Mouse (Mus musculus) adipocyte (in vitro differentiated cells): Measurements from ENCODE around the gene Gpatch4.

Experiments
- DNase-seq: peaks from one replicate; pipeline ENCODE4 v3.0.0-alpha.2; 2016; ENCODE audit warnings: low spot score

Gene Gpatch4

GRCm38 (mm10) chr3:88030608-88031395 is 12.1 kb upstream of the Gpatch4 start:
- DNase-seq = peak; percentile 45

DNA sequence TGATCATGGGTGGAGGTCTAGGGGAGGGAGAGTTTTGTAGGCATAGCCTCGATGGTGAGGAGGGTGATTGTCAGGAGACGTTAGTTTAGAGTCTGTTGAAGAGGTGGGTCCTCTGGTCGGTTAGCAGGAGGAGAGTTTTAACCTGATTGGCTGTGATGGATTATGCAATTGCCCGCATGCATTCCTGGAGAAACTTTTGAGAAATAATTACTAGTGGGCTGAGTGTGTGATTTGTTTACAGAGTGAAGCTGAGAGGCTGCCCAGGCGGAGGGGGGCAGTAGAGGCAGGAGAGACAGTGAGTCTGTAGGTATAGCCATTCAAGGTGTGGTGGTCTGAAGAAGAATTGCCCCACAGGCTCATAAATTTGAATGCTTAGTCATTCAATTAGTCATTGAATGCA is 9.4 kb upstream of the Gpatch4 start:
- DNase-seq = no peak

DNA sequence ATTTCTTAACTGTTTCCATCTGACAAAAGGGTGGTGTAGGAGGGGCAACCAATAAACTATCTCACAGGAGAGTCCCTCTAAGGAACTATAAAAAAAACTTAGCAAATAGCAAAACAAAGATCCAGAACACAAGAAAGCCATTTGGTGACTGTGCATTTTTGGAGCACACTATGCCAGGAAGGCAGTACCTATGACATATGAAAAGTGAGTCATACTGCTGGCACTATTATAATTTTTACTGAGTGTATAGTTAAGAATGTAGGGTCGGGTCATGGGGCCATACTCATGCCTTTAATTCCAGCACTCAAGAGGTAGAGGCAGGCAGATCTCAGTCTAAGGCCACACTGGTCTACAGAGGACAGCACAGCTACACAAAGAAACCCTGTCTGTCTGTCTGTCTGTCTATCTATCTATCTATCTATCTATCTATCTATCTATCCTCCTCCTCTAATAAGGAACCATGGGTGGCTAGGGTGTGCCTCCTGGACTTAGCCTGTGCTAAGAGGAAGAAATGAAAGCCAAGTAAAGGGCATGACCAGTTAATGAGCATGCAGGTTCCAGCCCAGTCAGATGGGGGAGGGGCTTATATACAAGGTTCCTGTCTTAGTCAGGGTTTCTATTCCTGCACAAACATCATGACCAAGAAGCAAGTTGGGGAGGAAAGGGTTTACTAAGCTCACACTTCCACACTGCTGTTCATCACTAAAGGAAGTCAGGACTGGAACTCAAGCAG is 7.2 kb upstream of the Gpatch4 start:
- DNase-seq = no peak

DNA sequence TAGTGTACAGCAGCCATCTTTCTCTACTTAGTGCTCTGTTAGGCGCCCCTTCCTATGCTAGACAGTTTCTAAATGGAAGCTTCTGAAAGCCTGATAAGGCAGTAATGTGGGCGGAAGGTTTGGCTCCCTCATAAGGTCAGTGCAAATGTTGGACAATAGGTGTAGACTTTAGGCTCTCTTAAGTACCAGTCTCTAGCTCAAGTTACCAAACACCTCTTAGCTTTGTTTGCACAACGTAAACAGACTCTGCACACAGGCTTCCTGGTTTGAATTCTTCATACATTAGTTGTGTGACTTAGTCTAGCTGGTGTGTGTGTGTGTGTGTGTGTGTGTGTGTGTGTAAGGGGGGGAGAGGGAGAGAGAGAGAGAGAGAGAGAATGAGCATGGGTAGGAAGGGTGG is 6.6 kb downstream of the Gpatch4 start:
- no peak for DNase-seq

- no peak for DNase-seq
Measured at GRCm38 (mm10) chr3:88057030-88057429, 14.1 kb downstream of the Gpatch4 start.

DNA sequence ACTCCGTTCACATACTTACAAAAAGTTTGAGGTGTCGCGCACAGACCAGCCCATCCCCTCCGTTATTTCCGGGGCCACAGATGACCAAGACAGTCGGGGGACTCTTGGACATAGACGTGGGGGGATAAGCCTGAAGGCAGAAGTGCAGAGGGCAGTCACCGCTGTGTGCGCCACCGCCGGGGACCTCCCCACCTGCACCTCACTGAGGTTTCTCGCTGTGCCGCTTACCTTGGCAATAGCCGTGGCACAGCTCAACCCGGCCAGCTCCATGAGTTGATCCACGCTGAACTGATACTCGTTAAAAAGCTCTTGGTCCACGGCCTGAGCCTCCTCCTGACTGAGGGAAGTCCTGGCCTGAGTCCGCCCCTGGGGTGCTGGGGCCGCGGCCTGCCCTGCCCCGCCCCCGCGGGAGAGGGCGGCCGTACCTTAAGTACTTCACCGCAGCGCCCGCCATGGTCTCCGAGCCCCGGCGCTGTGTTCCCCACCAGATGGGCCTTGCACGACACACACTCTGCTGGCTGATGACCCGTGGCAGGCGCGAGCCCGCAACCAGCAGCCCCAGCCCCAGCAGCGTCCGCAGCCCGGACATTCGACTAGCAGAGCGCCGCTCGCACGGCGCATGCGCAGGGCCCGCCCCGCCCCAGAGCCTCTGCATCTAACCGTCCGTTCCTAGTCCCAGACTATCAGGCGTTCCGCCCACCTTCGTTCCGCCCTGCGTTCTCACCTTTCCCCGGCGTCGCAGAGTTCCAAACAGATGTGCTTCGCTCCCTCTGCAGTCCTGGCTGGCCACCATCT is 15.2 kb downstream of the Gpatch4 start, which contains the start of gene Naxe:
TSS of gene Naxe (minus strand) at position 594 of the 795 bp plus-strand sequence.
- DNase-seq = peak; percentile 94

DNA sequence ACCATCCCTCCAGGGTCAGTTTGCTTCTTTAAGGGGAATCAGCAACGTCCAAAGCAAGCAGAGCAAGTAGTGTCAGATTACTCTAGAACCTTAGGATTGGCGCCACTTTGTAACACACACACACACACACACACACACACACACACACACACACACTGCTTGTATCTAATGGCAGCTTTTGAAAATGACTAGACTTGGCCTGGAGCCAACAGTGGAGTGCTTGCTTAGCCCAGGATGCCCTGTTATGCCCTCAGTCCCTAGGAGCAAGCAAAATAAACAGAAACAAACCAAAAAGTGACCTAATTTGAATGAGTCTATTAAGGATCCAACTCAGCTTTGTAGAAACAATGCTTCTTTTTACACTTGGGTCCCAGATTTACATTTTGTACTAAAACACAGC is 25.5 kb downstream of the Gpatch4 start:
- DNase-seq = peak; percentile 68

DNA sequence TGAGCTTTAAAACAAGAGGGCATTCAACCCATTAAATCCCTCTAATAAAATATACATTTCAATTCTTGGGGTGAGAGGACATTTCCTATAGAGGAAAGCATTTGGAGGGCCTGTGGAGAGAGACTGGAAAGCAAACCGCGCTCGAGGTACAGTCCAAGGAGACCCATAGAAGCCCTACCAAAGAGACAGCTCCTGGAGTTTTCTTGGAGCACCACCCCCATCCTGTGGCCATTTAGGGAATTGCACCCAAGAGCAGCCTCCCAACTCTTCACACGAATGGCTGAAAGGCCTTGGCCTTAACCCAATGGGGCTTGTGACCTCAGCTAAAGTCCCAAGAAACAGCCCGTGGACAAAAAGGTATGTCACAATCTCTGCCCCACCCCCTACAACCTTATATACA is 28.9 kb downstream of the Gpatch4 start:
- DNase-seq = peak; percentile 94

DNA sequence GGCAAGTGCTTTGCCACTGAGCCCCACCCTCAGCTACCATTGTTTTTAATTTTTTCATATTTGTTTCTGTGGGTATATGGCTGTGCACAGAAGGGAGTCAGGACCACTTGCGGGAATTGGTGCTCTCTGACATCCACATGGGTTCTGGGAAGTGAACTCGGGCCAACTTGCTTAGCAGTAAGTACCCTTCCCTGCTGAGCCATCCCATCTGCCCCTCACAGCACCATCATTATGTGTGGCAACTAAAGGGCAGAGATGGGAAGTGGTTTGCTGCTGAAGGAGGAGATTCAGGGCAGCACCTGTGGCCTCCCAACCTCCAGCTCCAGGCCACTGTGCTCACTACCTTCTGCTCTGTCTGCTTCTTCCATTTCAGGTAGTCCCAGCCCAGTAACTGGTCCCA is 30.7 kb downstream of the Gpatch4 start:
- DNase-seq = no peak

DNA sequence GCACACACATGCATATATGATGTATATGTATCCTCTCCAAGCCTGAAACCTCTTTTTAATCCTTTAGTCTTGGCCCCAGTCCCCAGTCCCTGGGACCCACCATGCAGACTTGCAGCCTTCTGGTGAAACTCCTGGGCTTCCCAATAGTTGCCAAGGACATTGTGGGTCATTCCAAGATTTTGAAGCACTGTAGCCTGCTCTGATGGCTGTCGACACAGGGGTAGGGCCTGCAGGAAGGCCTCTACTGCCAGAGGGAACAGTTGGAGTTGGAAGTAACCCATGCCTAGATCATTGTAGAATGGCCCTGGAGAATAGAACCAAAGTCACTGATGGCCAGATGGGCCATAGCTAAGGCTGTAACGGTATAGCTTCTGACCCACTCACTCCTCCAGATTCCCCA is 31.4 kb downstream of the Gpatch4 start:
- DNase-seq = no peak

DNA sequence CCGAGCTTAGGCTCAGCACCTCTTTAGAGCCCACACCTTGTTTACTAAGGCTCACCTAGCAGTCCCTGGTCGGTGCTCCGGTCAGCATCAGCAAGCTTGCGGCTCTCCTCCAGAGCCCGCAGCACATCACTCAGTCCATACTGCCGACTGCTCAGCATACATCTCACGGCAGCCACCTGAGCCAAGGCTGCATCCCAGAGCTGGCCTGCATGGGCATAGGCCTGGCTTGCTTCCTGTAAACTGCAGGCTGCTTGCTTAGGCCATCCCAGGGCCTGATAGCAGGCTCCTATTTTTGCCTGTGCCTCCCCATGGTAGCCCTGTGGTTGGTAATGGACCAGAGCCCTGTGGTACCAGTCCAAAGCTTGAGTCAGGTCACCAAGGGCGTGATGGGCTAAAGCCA is 31.9 kb downstream of the Gpatch4 start:
- no peak for DNase-seq

- no peak for DNase-seq
Measured at GRCm38 (mm10) chr3:88077441-88077840, 34.5 kb downstream of the Gpatch4 start.

DNA sequence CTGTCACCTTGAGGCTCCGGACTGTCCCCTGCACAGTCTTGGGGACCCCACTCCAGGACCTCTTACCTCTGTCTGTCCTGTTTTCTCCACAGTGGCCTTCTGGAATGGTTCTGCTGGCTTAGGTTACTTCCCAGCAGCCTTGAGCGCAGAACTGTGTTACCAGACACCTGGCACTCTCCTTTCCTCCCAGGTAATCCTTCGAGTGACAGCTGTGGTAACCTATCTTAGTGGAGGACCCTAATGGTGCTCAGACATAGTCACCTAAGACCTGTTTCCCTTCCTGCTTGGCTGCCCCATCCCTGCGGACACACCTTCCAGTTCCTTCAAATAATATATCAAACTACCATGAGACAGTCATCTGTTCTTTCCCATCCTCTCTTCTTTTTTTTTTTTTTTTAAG is 35.3 kb downstream of the Gpatch4 start, which contains the start of gene Ttc24:
TSS of gene Ttc24 (minus strand) at position 101 of the 400 bp plus-strand sequence.
- DNase-seq = no peak

- DNase-seq = peak; percentile 95
Measured at GRCm38 (mm10) chr3:88081345-88082223, 38.7 kb downstream of the Gpatch4 start, which contains the start of gene Iqgap3. TSS of gene Iqgap3 (plus strand) at chr3:88081971.

DNA sequence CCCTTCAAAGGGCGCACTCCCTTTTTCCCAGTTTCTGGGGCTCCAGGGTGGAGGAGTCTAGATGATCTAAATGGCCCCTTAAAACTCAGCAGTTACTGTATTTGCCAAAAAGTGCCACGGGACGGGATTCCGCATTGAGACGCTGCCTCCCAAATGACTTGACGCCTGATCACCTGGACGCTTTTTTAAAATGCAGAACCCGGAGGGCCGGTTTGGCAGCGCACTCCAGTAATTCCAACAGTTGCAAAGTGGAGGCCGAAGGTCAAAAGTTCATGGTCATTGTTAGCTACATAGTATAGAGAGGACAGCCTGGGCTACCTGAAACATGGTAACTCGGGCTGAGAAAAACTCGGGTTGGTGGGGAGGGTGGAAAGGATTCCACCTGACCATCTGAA is 39.3 kb downstream of the Gpatch4 start:
- DNase-seq = no peak

- no peak for DNase-seq
Measured at GRCm38 (mm10) chr3:88082663-88083062, 39.8 kb downstream of the Gpatch4 start.

GRCm38 (mm10) chr3:88084001-88084400 is 41.1 kb downstream of the Gpatch4 start:
- no peak for DNase-seq

DNA sequence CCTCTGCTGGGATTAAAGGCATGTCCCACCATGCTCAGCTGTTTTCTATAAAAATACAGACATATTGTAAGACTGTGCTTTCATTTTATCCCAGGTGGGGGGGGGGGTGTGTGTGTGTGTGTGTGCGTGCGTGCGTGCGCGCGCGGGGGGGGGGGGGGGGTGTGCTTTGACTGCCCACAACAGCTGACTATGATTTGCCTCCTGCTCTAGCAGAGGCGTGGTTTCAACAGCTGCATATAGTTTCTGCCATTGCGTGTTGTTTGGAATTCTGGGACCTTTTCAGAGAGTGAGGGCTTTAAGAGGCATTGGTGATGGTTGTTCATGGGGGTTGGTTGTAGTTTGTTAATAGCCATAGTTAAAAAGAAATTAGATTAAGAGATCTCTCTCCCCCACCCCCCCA is 42.6 kb downstream of the Gpatch4 start:
- DNase-seq = no peak

DNA sequence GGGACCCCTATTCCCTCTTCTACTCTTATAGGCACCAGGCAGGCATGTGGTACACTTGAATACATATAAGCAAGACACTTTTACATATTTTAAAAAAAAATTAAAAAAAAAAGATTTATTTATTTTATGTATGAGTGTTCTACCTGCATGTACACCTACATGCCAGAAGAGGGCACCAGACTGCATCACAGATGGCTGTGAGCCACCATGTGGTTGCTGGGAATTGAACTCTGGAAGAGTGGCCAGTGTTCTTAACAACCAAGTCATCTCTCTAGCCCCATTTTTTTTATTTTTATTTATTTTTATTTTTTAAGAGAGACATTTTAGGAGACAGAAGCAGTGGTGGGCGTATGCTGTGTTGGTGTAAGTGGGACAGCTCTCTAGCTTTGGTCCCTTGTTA is 44.8 kb downstream of the Gpatch4 start:
- DNase-seq = peak; percentile 49

- no peak for DNase-seq
Measured at GRCm38 (mm10) chr3:88090106-88090505, 47.2 kb downstream of the Gpatch4 start.

GRCm38 (mm10) chr3:88090616-88091015 is 47.7 kb downstream of the Gpatch4 start:
- no peak for DNase-seq
